Mouse (Mus musculus) cerebellum, adult 2 months (tissue): ENCODE results near the gene Them7.

Source experiments
- CTCF ChIP-seq: fragments of 200-500 bp; IDR thresholded peaks from 2 replicates; pipeline ENCODE4 v1.5.1; 2011; ENCODE audit warnings: low read depth, mild to moderate bottlenecking, control low read depth, low read length, moderate library complexity, borderline replicate concordance; ENCODE audit not compliant: insufficient read depth
- POLR2A ChIP-seq: fragments of 200-500 bp; IDR thresholded peaks from 2 replicates; pipeline ENCODE4 v1.6.1; 2011; ENCODE audit warnings: low read length, control low read depth, borderline replicate concordance; ENCODE audit not compliant: insufficient read depth

GRCm38 (mm10) chr2:105372727-105373126 is 148.6 kb downstream of the Them7 start:
- no peak for TF ChIP-seq CTCF
- no peak for TF ChIP-seq POLR2A
